Mouse (Mus musculus) induced T-regulatory cell, adult 2 months (primary cell): ENCODE data around the gene Pde6b.
A peak's percentile ranks its signal among the peaks of the same experiment; 100 is the strongest.

Experiments used
- DNase-seq: peaks from one replicate; pipeline ENCODE4 v3.0.0-alpha.2; 2012; ENCODE audit warnings: low read depth

Gene Pde6b

DNA sequence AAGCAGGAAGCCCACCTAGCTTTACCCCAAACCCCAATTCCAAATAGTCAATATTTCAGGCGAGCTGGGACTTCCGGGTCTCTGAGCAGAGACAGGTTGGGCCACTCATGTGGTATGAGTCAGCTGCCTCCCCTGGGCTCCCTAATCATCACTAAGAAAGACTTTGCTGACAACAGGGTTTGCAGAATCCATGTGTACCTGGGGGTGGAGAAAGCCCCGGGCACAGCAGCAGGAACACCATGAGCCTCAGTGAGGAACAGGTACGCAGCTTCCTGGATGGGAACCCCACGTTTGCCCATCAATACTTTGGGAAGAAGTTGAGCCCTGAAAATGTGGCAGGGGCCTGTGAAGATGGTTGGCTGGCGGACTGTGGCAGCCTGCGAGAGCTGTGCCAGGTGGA, at the start of gene Pde6b:
Pde6b (plus strand) TSS at position 191 of the 400 bp plus-strand sequence.
- DNase-seq = no peak

DNA sequence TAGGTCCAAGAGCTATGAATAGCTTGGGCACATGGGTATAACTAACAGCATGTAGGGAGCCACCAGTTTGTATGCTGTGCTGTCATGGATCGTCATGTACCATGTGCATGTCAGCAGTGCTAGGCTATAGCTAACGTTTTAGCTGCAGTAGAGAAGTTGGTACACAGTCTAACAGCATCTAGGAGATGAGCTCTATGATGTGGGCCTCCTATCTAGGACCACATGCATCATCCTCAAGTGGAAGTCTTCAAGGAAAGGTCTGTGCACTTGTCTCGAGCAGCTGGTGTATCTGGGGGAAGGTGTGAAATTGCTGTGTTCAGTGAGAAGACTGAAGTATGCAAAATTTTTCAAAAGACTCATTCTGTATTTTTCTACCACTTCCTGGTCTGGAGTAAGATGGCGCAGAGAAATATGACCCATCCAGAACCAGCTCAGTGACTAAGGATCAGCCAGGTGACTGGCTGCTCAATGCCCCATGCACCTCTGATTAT, 44.5 kb upstream of the Pde6b start:
- no peak for DNase-seq

DNA sequence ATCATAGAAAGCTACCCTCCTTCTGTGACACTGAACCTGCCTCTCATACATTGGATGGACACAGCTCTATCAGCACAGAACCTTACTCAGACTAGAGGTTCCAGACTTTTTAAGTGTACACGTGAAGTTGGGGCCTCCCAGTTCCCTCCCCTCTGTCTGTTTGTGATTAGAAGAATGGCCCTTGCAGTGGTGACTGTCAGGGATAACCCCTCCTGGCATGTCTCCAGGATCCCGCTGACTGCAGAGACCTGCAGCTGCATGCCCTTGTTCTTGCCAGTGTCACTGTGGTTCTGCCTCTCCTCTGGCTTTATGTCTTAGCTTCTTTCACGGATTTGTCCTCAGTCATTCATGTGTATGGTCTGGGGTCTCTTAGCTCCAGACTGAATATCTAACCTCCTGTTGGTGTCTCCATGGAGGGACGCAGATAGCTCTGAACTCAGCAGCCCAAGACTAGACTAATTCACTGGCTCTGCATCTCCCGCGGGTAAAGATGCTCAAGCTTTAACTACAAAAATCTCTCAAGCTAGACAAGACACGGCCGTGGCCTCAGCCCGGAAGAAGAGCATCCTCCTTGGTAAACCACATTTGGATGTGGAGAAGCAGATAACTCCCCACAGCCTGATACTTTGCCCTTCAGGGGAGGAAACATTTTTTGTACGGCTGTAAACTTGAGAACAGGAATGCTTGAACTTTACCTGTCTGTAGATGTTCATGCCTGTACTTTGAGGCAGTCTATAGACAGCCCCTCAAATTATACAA, 42.7 kb upstream of the Pde6b start:
- no peak for DNase-seq

DNA sequence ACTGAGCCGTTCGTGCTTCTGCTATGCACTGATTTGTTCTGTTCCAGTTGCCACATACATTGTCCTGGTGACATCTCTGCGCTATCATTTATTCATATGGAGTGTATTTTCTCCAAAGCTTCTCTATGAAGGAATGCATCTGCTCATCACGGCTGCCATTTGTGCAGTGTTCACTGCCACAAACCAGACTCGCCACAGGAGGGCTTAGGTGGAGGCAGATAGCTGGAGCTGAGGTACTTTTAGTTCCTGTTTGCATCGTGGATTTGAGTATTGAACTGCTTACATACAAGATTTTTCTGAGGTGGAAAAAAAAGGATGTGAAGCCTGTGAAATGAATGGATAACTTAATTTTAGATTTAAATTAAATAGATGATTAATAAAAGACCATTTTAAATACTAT, 40.3 kb upstream of the Pde6b start:
- no peak for DNase-seq

DNA sequence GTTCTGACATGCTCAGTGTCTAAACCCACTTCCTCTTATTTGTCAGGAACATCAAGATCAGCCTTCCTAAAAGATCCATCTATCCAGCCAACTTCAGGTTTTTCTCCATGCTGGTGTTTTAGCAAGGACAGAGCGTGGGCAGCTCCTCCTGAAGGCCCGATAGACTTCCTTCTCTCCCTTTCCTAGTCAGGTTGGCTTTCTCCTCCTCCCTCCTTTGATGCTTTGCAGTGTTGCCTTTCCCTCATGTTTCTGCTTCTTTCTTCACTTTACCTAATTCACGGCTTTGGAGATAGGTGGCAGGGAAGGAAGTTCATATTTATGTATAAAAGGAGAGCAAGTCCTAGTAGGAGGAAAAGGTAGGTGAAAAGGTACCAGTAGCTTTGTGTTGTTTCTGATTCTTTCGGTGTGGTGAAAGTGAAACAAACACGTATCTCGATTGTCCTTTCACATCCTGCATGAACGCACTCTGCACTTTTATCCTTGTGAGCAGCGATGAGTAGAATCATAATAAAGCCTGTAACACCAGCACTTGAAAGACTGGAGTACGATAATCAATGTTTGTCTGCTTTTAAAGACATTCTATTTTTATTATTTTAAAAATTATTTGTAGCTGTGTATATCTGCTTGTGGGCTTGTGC, 38.6 kb upstream of the Pde6b start:
- peak; percentile 56 for DNase-seq

DNA sequence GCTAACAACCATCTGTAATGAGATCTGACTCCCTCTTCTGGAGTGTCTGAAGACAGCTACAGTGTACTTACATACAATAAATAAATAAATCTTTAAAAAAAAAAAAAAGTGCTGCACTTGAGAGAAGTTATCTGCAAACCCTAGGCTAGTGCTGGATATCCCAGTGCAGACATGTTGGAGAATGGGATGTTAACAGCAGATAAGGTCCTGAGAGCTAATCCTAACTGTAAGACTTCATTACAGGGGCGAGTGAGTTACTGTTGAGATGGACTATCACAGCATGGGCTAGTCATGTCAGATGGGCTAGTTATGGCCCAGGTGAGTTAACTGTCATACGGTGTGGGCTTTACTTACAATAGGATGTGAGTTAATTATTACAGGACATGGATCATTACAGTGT, 34.1 kb upstream of the Pde6b start:
- DNase-seq = no peak

DNA sequence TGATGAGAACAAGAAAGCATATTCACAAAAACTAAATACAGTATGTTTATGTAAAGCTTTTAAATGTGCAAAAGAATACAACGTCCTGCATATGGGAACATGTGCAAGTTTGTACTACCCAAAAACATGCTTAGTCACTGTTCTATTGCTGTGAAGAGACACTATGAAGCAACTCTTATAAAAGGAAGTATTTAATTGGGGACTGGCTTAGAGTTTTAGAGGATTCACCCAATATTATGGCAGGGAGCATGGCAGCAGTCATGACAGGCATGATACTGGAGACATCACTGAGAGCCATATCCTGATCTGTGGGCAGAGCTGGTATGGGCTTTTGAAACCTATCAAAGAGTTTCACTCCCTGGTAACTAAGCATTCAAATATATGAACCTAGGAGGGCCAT, 30.3 kb upstream of the Pde6b start:
- DNase-seq = no peak

DNA sequence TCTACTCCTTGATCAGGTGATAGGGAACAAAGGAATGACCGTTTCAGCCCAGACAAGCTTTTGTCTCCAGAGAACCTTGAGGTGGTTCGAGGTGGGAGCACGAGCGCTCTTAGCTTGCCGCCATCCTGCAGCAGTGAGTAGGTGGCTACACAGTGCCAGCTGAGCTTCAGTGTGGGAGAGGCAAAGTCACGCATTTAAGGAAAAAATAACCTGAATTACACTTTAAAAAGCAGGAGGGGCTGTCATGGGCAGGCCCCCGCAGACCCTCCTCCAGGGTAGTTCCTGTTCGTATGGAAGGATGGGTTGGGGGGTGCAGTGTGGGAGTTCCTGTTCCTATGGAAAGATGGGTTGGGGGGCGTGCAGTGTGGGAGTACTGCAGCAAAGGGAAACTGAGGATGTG, 28.7 kb upstream of the Pde6b start:
- no peak for DNase-seq

DNA sequence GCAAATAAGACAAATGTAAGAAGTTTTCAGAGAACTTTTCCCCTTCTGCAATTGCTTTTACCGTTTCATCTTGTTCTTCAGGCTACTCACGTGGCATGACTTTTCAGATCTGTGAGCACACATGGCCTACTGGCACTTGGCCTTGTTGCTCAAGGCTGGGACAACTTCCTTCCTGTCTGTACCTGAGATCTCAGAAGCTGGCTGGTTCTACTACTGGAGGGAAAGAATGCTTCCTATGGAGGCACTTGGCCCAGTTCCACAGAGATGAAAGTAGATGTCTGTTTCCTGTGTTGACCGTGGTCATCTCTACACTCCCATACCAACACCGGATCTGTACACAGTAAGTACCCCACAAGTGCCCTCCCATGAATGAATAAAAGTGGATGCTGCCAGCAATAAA, 28.0 kb upstream of the Pde6b start:
- DNase-seq = no peak

DNA sequence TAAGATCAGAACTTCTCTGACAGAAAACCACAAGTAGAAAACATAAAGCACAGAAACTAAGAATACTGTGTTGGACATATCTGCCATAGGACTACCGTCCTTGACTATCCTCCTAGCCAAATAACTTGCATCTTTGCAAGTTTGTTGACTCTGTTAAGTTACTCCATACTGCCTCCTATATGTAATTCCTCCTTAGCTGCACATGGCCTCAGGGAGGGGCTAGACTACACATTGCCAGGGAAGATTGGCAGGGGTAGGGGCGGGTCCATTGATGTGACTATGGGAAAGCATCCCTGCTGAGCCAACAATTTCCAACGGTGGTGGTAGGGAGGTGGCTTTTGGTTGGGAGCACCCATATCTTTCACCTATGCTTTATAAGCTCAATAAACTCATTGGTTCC, 25.9 kb upstream of the Pde6b start:
- DNase-seq = peak; percentile 20

DNA sequence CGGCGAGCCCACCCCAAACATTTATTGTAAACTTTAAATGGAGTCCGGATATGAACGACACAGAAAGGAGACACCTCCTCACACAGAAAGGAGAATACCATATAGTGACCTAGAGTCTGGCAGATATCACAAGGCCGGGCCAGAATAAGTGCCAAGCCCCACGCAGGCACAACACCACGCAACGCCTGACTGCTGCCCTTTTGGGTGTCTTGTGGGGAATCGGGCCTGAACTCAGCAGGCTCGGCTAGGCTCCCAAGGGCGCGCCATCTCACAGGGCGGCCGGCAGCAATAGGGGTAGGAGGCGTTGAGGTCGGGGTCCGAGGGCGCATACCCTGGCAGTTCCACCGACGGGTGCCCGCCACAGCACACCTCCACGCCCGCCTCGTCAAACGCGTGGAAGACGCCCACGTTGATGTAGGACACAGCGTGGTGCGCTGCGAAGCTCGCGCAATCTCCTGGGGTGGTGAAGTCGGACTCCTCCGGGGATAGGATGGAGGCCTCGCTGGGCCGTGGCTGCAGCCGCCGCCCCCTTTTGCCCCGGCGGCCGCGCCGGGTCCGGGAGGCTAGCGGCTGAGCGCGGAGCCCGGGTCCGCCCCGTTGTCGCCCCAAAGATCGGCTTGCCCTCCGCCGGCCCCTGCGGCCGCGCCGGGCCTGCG, 21.7 kb upstream of the Pde6b start:
- no peak for DNase-seq

DNA sequence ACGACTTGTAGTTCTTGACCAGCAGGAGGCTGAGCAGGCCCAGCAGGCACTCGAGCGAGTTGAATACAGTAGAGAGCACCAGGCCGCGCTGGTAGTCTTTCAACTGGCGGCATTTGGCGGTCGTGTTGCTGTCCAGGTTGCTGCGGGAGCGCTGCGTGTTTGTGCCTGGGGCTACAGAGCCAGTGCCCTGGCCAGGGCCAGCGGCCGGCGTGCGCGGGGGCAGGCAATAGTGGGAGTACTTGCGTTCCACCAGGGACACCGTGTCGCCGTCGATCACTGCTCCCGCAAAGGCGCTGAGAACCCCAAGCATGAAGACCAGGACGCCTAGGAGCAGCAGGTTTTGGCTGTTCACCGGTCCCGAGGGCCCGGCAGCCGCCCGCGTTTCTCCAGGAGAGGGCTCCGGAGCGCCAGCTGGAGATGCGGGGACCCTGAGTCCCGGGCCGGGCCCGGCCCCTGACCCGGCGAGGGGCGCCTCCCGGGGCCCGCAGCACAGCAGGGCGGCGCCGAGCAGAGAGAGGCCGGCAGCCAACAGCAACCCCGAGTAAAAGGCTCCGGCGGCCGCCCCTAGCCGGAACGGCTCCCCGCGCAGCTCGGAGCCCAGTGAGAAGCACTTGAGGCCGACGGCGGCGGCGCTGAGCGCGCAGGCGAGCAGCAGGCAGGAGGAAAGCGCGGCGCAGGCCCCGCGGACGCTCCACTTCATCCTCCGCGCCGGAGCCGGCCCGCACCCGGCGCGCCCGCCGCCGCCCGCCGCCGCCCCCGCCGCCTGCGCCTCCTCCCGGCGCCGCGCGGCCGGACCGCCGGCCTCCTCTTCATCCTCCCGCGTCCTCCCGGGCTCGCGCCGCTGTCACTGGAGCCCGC, 21.0 kb upstream of the Pde6b start:
- DNase-seq = peak; percentile 20

DNA sequence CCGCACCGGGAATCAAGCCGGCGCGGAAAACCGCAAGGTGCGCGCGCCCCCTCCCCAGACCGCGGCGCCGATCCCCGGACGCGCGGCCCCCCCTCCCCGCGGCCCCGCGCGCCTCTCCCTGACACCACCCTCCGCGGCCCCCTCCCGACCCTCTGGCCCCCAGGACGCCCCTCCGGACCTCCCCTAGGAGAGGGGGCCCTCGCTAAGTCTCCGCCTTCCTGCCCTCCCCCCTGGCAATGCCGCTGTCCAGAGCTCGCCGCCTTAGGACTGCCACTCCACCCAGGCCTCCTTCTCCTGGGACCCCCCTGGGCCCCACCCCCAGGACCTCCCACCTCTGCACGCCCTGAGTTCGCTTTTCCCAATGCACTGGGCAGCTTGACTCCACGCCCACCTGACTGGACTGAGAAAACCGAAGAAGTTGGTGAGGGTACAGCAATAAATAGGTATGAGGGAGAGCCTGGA, 20.3 kb upstream of the Pde6b start, which contains the start of gene Gm42517:
Gm42517 (minus strand) TSS at position 52 of the 462 bp plus-strand sequence.
- no peak for DNase-seq

DNA sequence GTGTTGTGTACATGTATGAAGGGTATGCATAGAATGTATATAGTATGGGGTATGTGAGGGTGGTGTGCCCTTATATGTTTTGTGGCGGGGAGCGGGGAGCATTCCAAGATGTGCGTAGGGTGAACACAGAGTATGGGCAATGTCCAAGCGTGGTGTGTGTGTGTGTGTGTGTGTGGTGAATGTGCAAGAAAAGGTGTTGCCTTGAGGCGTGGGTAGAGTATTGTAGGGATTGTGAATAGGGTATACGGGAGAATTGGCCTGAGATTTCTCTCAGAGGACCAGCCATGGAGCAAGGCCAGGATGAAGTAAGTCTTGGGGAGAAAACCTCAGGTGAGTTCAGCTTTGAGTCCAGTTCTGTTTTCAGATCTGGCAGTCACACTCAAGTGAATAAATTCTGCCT, 19.7 kb upstream of the Pde6b start:
- no peak for DNase-seq

DNA sequence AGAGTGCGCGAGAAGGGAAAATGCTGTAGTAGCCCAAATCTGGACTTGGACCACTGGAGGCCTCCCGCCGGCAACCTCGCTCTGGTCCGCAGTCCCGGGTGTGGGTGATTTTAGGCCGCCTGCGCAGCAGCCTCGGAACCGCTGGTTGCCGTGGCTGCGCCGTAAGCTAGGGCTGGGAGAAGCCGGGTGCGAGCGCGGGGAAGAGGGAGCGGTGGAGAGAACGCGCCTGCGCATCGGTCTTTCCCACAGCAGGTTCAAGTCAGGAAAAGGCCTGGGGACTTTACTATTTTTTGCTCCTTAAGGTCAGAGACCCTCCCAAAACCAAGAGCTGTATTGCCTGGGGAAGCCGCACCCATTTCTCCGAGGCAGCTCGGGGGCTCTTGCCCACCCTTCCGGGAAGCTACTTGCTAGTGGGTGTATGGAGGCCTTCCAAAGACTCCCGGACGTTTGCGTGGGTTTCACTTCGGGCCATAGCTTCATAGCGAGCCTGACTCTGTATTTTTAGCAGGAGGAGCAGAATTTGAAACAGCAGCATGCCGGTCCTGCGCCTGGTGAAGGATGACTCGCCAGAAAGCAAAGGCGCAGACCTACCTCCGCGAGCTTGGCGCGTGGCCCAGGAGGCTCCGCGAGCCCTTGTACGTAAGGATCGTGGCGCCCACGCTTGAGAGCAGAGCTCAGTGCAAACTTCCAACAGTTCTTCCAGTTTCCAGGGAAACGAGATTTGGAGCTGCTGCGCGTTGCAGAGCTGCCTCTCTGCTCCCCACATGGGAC, 19.2 kb upstream of the Pde6b start:
- DNase-seq = no peak

DNA sequence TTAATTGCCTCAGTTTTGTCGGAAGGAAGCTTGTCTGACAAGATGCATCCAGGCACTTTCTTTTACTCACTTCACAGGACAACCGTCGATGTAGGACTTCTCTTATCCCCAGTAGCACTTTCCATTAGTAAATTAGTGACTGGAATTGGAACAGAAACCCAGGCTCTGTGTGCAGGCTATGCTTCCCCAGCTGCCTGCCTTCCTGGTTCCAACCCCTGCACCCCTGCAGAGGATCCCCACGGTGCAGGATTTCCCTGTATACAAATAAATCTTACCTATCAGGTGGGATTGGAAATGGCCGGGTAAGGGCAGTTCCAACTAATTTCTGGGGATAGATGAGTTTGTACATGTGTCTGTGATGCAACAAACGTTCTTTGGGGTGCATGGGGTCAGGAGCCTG, 18.2 kb upstream of the Pde6b start:
- no peak for DNase-seq

DNA sequence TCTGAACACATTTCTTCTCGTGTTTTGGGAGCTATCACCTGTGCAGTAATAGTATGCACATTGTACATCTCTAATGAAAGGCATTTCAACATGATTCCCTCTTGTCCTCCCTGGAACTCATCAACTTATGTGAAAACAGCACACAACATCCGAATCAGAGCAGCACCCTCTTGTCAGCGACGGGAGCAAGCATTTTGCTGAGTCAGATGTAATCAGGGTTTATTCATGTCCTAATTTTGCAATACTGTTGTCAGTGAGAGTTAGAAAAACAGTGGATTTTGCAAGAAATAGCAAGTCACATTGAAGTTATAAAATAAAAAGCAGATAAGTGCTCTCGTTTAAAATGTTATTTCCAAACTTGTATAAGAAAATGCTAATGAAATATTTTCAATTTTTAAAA, 14.1 kb upstream of the Pde6b start:
- no peak for DNase-seq

DNA sequence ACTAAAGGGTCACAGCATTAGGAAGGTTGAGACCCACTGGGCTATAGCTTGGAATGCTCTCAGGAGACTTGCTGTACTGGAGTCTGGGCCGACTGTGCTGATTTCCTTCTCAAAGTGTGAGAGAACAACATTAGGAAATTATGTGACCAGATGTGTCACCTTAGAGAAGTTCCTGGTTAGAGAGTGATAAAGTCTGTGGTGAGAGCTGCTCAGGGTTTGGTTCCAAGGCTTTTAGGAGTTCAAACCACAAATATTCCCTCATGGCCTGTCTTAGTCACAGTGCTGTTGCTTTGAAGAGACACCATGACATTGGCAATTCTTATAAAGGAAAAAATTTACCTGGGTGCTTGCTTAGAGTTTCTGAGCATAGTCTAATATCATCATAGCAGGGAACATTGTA, 12.1 kb upstream of the Pde6b start:
- no peak for DNase-seq

DNA sequence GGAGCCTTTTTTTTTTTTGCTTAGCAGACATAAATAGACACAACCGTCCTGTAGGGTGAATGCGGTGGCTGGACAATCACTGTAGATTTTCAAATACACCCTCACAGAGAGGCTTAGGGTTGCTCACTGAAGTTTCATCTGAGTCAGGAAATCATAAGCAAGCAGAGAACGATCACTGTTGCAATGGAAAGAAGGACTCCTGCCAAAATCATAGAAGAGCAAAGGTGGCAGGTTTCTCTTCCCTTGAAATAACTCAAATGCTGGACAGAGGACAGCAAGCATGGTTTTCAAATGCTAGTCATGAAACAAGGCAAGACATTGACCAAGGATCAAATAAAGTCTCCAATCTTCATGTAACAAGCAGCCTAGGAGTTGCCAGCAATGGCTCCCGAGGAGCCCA, 9.8 kb upstream of the Pde6b start:
- DNase-seq = no peak

DNA sequence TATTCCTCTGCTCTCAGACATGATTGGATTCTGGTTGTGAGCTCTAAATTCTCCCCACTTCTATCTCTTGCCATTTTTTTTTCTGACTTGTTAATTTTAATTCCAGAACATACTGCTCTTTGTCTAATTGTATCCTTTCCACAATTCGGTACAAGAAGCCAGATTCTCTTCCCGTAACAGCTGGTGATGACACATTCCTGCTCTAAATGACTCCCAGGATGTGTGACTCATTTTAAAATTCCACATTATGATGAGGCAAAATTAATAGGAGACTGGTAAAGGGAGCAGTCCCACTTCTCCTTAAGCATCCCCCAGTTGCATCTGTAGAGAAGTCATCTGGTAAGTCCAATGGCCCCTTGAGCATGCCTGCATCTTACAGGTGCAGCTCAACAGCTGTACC, 2.6 kb upstream of the Pde6b start:
- no peak for DNase-seq

DNA sequence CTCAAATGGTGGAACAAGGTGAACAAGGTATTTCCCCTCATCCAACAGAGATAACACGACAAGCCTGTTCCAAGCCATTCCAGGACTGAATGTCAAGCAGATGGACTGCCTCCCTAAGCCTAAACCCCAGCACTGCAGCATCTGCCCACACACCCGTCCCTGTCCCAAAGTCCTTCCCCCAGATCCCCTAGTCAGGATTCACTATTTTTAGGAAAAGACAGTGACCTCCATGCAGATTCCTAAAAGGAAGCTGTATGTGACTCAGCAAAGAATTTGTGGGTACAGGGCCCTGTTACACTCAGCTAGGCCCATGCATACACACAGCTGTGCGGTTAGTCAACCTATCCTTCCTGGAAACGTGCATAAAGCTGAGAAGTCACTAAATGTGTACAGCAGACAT, 1.7 kb upstream of the Pde6b start:
- DNase-seq = no peak
